Mouse (Mus musculus): ENCODE data around the gene Klrc3.
"Not testable (repeated sequence)": the region's sequence is repeated elsewhere in the genome, so short reads cannot be mapped to it uniquely, and the experiment has no call there.

Klrc3 gene

GRCm38 (mm10) chr6:129643237-129643636, at the start of gene Klrc3:
TSS of gene Klrc3 (minus strand) at chr6:129643337.
- ATAC-seq (ENCODE audit: insufficient number of reproducible peaks, low FRiP score, low TSS enrichment): not testable (repeated sequence)

- ATAC-seq (ENCODE audit: insufficient number of reproducible peaks, low FRiP score, low TSS enrichment): not testable (repeated sequence)
These were observed 48.3 kb upstream of the Klrc3 start for GRCm38 (mm10) chr6:129691436-129691835.

- ATAC-seq (ENCODE audit: insufficient number of reproducible peaks, low FRiP score, low TSS enrichment): no peak
These were observed 37.2 kb upstream of the Klrc3 start for GRCm38 (mm10) chr6:129680379-129680778.

- no peak for ATAC-seq (ENCODE audit: insufficient number of reproducible peaks, low FRiP score, low TSS enrichment)
These were observed 35.7 kb upstream of the Klrc3 start, which contains the start of gene Klrc1 for GRCm38 (mm10) chr6:129678873-129679272. TSS of gene Klrc1 (minus strand) at chr6:129678973.

GRCm38 (mm10) chr6:129661301-129661700, 18.2 kb upstream of the Klrc3 start:
- not testable (repeated sequence) for ATAC-seq (ENCODE audit: insufficient number of reproducible peaks, low FRiP score, low TSS enrichment)

GRCm38 (mm10) chr6:129660589-129660988, 17.5 kb upstream of the Klrc3 start, which contains the start of gene Klrc2:
TSS of gene Klrc2 (minus strand) at chr6:129660689.
- not testable (repeated sequence) for ATAC-seq (ENCODE audit: insufficient number of reproducible peaks, low FRiP score, low TSS enrichment)

GRCm38 (mm10) chr6:129644054-129644453, 917 bp upstream of the Klrc3 start:
- ATAC-seq (ENCODE audit: insufficient number of reproducible peaks, low FRiP score, low TSS enrichment): not testable (repeated sequence)

- not testable (repeated sequence) for ATAC-seq (ENCODE audit: insufficient number of reproducible peaks, low FRiP score, low TSS enrichment)
These were observed 12.1 kb downstream of the Klrc3 start for GRCm38 (mm10) chr6:129631046-129631445.

GRCm38 (mm10) chr6:129623735-129624134, 19.4 kb downstream of the Klrc3 start, which contains the start of gene Klrk1:
TSS of gene Klrk1 (minus strand) at chr6:129623864.
- no peak for ATAC-seq (ENCODE audit: insufficient number of reproducible peaks, low FRiP score, low TSS enrichment)

GRCm38 (mm10) chr6:129608372-129608771, 34.8 kb downstream of the Klrc3 start:
- no peak for ATAC-seq (ENCODE audit: insufficient number of reproducible peaks, low FRiP score, low TSS enrichment)

- ATAC-seq (ENCODE audit: insufficient number of reproducible peaks, low FRiP score, low TSS enrichment): no peak
These were observed 51.6 kb downstream of the Klrc3 start, which contains the start of gene Klrd1 for GRCm38 (mm10) chr6:129591508-129591907. TSS of gene Klrd1 (plus strand) at chr6:129591782.
